Mouse (Mus musculus) MEL (cell line): ENCODE results near the gene Dstyk. TPM values are rescaled to one million over a fixed set of nuclear protein-coding genes. Genes with fewer than 3 reads are reported as not detected.

Source experiments
- DNase-seq: peaks from one replicate; pipeline ENCODE4 v3.0.0; 2011; ENCODE audit warnings: low read depth, low spot score
- H3K27ac ChIP-seq: 2 replicates; pipeline ENCODE4 v1.5.1; 2012; ENCODE audit warnings: low read depth, mild to moderate bottlenecking, control low read depth, low read length, moderate library complexity; ENCODE audit not compliant: control insufficient read depth
- H3K27me3 ChIP-seq, 2 experiments: fragments of 150-350 bp in 1 of 2; sonication (generic) in 1 of 2; 2 replicates each; pipeline ENCODE4 v1.6.1; 2012; ENCODE audit warnings: low read length in 2 of 2, mild to moderate bottlenecking in 2 of 2, improper control_type of control experiment in 1 of 2, moderate library complexity in 1 of 2; ENCODE audit not compliant: insufficient read depth in 2 of 2, control insufficient read depth in 1 of 2
- H3K36me3 ChIP-seq, 2 experiments: 2 replicates each; pipeline ENCODE4 v1.6.1; 2012 to 2014; ENCODE audit warnings: low read length in 2 of 2, improper control_type of control experiment in 1 of 2, inconsistent platforms in 1 of 2, mild to moderate bottlenecking in 1 of 2; ENCODE audit not compliant: insufficient read depth in 2 of 2, control insufficient read depth in 1 of 2
- H3K4me1 ChIP-seq, 2 experiments: fragments of 150-350 bp in 1 of 2; sonication (generic) in 1 of 2; 2 replicates each; pipeline ENCODE4 v1.6.1; 2012; ENCODE audit warnings: low read length in 2 of 2, improper control_type of control experiment in 1 of 2, mild to moderate bottlenecking in 1 of 2; ENCODE audit not compliant: insufficient read depth in 2 of 2, control insufficient read depth in 1 of 2
- H3K4me3 ChIP-seq, 2 experiments: fragments of 150-350 bp in 1 of 2; sonication (generic) in 1 of 2; 2 replicates each; pipeline ENCODE4 v1.5.1; 2012; ENCODE audit warnings: low read depth in 2 of 2, low read length in 2 of 2, mild to moderate bottlenecking in 2 of 2, moderate library complexity in 2 of 2, control low read depth in 1 of 2, improper control_type of control experiment in 1 of 2; ENCODE audit not compliant: control insufficient read depth in 1 of 2, insufficient read depth in 1 of 2
- H3K79me2 ChIP-seq: 2 replicates; pipeline ENCODE4 v1.6.1; 2012; ENCODE audit warnings: mild to moderate bottlenecking, low read length, moderate library complexity; ENCODE audit not compliant: control insufficient read depth, poor library complexity, insufficient read depth
- H3K9ac ChIP-seq: 2 replicates; pipeline ENCODE4 v1.6.1; 2012; ENCODE audit warnings: low read depth, mild to moderate bottlenecking, control low read depth, low read length, moderate library complexity; ENCODE audit not compliant: control insufficient read depth, poor library complexity, severe bottlenecking
- H3K9me3 ChIP-seq: fragments of 150-350 bp; sonication (generic); replicated peaks from 2 replicates; pipeline ENCODE4 v1.6.1; 2012; ENCODE audit warnings: mild to moderate bottlenecking, low read length, improper control_type of control experiment, moderate library complexity; ENCODE audit not compliant: insufficient read depth
- CHD1 ChIP-seq: IDR thresholded peaks from 2 replicates; pipeline ENCODE4 v1.6.1; 2012; ENCODE audit warnings: low read depth, mild to moderate bottlenecking, inconsistent platforms, low read length, improper control_type of control experiment
- CHD2 ChIP-seq: IDR thresholded peaks from 2 replicates; pipeline ENCODE4 v1.6.1; 2011; ENCODE audit warnings: low read length, improper control_type of control experiment
- ELF1 ChIP-seq: IDR thresholded peaks from 2 replicates; pipeline ENCODE4 v1.6.1; 2014; ENCODE audit warnings: low read depth, mild to moderate bottlenecking, inconsistent platforms, low read length, improper control_type of control experiment, moderate library complexity
- GATA1 ChIP-seq: IDR thresholded peaks from 2 replicates; pipeline ENCODE4 v1.6.1; 2011; ENCODE audit warnings: low read depth, low read length, improper control_type of control experiment
- HCFC1 ChIP-seq: IDR thresholded peaks from 2 replicates; pipeline ENCODE4 v1.6.1; 2012; ENCODE audit warnings: low read depth, mild to moderate bottlenecking, inconsistent platforms, low read length, improper control_type of control experiment, moderate library complexity
- JUND ChIP-seq: IDR thresholded peaks from 2 replicates; pipeline ENCODE4 v1.6.1; 2011; ENCODE audit warnings: low read depth, mild to moderate bottlenecking, improper control_type of control experiment, low read length
- MAFK ChIP-seq: IDR thresholded peaks from 2 replicates; pipeline ENCODE4 v1.6.1; 2011; ENCODE audit warnings: low read depth, mild to moderate bottlenecking, low read length, improper control_type of control experiment, borderline replicate concordance
- MYC ChIP-seq: IDR thresholded peaks from 2 replicates; pipeline ENCODE4 v1.6.1; 2011; ENCODE audit warnings: low read depth, mild to moderate bottlenecking, low read length, improper control_type of control experiment, moderate library complexity
- NRF1 ChIP-seq: IDR thresholded peaks from 2 replicates; pipeline ENCODE4 v1.6.1; 2014; ENCODE audit warnings: low read depth, mild to moderate bottlenecking, inconsistent platforms, low read length, improper control_type of control experiment, moderate library complexity; ENCODE audit not compliant: poor library complexity, insufficient read depth, severe bottlenecking
- POLR2A ChIP-seq, 2 experiments: IDR thresholded peaks; 2 replicates each; pipeline ENCODE4 v1.6.1; 2011 to 2012; ENCODE audit warnings: low read length in 2 of 2, mild to moderate bottlenecking in 2 of 2, control low read depth in 1 of 2, improper control_type of control experiment in 1 of 2, low read depth in 1 of 2, moderate library complexity in 1 of 2; ENCODE audit not compliant: control insufficient read depth in 1 of 2, insufficient read depth in 1 of 2, poor library complexity in 1 of 2
- POLR2AphosphoS5 ChIP-seq: IDR thresholded peaks from 2 replicates; pipeline ENCODE4 v1.6.1; 2012; ENCODE audit warnings: low read depth, borderline replicate concordance, mild to moderate bottlenecking, inconsistent platforms, low read length, moderate library complexity, mixed read lengths
- RAD21 ChIP-seq: IDR thresholded peaks from 2 replicates; pipeline ENCODE4 v1.6.1; 2011; ENCODE audit warnings: mild to moderate bottlenecking, low read depth, low read length, improper control_type of control experiment
- TAL1 ChIP-seq: IDR thresholded peaks from 2 replicates; pipeline ENCODE4 v1.6.1; 2012; ENCODE audit warnings: mild to moderate bottlenecking, inconsistent platforms, low read length, moderate library complexity, mixed read lengths
- TBP ChIP-seq: IDR thresholded peaks from 2 replicates; pipeline ENCODE4 v1.8.0; 2011; ENCODE audit warnings: low read depth, low read length, improper control_type of control experiment
- USF1 ChIP-seq: IDR thresholded peaks from 2 replicates; pipeline ENCODE4 v1.6.1; 2014; ENCODE audit warnings: low read depth, mild to moderate bottlenecking, inconsistent platforms, low read length, improper control_type of control experiment, moderate library complexity
- USF2 ChIP-seq, 2 experiments: IDR thresholded peaks; 2 replicates each; pipeline ENCODE4 v1.6.1; 2011 to 2012; ENCODE audit warnings: improper control_type of control experiment in 2 of 2, low read length in 2 of 2, borderline replicate concordance in 1 of 2, inconsistent platforms in 1 of 2, low read depth in 1 of 2, mild to moderate bottlenecking in 1 of 2; ENCODE audit not compliant: insufficient read depth in 1 of 2
- ZC3H11A ChIP-seq: IDR thresholded peaks from 2 replicates; pipeline ENCODE4 v1.6.1; 2012; ENCODE audit warnings: low read depth, mild to moderate bottlenecking, inconsistent platforms, low read length, improper control_type of control experiment
- ZKSCAN1 ChIP-seq: IDR thresholded peaks from 2 replicates; pipeline ENCODE4 v1.6.1; 2012; ENCODE audit warnings: low read depth, mild to moderate bottlenecking, inconsistent platforms, low read length, improper control_type of control experiment, moderate library complexity
- ZMIZ1 ChIP-seq: IDR thresholded peaks from 2 replicates; pipeline ENCODE4 v1.6.1; 2012; ENCODE audit warnings: low read depth, mild to moderate bottlenecking, inconsistent platforms, low read length, improper control_type of control experiment, moderate library complexity
- ZNF384 ChIP-seq: IDR thresholded peaks from 2 replicates; pipeline ENCODE4 v1.6.1; 2012; ENCODE audit warnings: low read depth, mild to moderate bottlenecking, inconsistent platforms, low read length, improper control_type of control experiment
- polyA plus RNA-seq, 2 experiments: library from polyadenylated mRNA; stranded (reverse) in 1 of 2; unstranded in 1 of 2; fragments of >175 nt in 1 of 2; fragments of >200 nt in 1 of 2; gene quantifications; 2 replicates each; pipeline versions ENCODE4 v1.2.1 to v1.2.4; 2012; ENCODE audit warnings: low replicate concordance in 2 of 2, low read depth in 1 of 2; ENCODE audit not compliant: insufficient read length in 2 of 2, insufficient read depth in 1 of 2, missing spikeins in 1 of 2
- total RNA-seq: library from RNA; depleted of rRNA; stranded (reverse); fragments of 300-350 nt; gene quantifications from 2 replicates; pipeline ENCODE4 v1.2.3, GENCODE M21; 2012

Gene Dstyk
- total and polyA plus RNA-seq, 3 experiments, result 2.4 to 4.5 TPM; not detected in 1

DNA sequence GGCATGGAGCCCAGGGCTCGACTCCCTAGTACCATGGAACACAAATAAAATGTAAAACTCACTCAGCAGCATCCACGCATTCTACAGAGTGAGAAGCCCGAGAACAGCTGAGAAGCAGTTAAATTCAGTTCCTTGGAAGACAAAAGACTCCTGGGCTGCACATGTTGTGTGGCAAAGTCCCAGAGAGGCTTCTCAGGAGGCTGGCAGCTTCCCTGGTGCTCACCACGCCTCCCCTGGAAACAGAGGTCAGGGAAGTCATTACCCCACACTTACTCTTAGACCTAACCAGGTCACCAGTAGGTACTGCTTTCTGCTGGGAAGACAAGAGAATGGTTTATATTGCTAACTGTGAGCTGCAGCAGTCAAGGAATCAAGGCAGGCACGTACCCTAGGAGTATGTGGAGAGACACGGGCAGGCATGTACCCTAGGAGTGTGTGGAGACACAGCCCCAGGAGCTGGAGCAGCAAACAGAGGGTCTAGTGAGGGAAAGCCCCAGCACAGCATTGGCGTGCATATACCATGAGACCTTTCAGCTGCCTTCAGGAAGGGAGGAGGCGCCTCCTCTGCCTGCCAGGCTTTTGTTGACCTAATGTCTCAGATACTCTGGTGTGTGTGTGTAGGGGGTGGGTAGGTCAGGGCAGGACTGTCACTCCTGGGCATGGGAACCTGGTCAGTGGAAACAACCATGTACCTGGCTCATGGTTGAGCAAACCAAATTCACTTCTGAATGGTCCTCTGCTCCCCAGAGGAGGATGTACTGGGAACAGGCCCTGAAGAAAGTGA lies 45.9 kb upstream of the Dstyk start:
- Histone ChIP-seq H3K4me3 (no peak overlapping the region), H3K79me2 (no peaks in the 10 kb centered on the region), H3K9me3 (no peaks in the 10 kb centered on the region), H3K4me1 (peaks cover 16 to 50% of the 10 kb centered on the region in 2 experiments), H3K9ac (no peak overlapping the region)
- no peak for DNase-seq
- TF ChIP-seq CHD1 (no peak), ELF1 (no peak), ZNF384 (no peak), HCFC1 (no peak), MYC (no peak), ZKSCAN1 (no peak), RAD21 (no peak), TBP (no peak), JUND (no peak)
- TF ChIP-seq, all 39 proteins: peak for 0
- peak overlapping the region; percentile 36 for H3K27ac ChIP-seq
- no peaks in the 10 kb centered on the region for H3K27me3 ChIP-seq
- peaks cover 0 to 37% of the 10 kb centered on the region in 2 experiments; a peak in 2 of 4 replicates for H3K36me3 ChIP-seq

DNA sequence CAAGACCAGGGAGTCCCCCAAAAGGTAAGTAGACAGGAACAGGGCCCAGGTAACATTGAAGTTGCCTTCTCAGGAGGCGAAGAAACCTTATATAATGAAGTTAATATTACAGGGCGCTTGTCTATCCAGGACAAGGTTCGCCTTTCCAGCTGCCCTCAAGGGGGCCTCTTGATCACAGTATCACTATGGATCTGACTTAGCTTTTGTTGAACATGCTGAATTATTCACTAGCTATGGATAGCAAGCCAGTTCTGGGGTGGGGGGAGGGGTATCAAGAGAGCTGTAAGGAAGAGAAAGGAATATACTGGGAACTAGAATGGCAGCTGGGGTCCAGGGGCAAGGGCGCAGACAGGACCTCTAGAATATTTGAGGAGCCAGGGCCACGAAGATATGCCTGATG lies 45.0 kb upstream of the Dstyk start:
- Histone ChIP-seq H3K79me2 (no peaks in the 10 kb centered on the region), H3K27ac (no peak overlapping the region), H3K27me3 (no peaks in the 10 kb centered on the region), H3K4me1 (peaks cover 14 to 44% of the 10 kb centered on the region in 2 experiments), H3K36me3 (peaks cover 0 to 34% of the 10 kb centered on the region in 2 experiments; a peak in 2 of 4 replicates), H3K4me3 (no peak overlapping the region), H3K9ac (no peak overlapping the region), H3K9me3 (no peaks in the 10 kb centered on the region)
- TF ChIP-seq GATA1, result no peak
- TF ChIP-seq TBP, result no peak
- no peak for TF ChIP-seq ZNF384
- TF ChIP-seq USF2 (IDR thresholded peaks at IDR 0.05; ENCODE audit: borderline replicate concordance in 1 of 2, insufficient read depth in 1 of 2, low read depth in 1 of 2, low read length in 2 of 2), result no peak
- TF ChIP-seq MYC, result no peak
- DNase-seq, result no peak

DNA sequence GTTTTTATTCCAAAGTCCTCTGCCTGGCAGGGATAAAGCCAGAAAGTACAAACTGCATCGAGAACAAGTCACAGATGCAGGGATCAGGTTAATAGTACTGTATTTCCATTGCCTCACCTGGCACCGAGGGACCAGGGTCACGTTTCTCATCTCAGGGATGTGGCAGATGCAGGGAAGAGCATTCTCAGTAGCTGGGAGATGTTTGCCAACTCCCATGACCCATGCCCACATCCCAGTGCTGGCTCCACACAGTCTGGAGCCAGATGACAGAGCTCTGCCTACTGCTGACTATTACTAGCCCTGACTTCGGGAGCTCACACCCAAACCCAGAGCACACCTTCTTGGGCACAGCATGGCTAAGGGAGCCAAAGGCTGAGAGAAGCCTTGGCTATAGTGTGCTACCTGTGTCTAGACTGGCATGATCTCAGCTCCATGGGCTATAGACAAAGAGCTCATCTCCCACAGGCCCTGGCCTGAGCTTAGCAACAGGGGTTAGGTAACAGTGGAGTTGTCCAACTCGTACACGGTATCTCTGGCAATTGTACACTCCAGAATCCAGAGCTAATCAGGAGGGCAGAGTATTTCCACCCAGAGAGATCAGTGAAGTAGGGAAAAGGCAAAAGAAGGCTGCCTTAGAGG lies 44.3 kb upstream of the Dstyk start:
- DNase-seq, result no peak
- Histone ChIP-seq H3K79me2 (no peaks in the 10 kb centered on the region), H3K36me3 (peaks cover 0 to 33% of the 10 kb centered on the region in 2 experiments; a peak in 2 of 4 replicates), H3K27me3 (no peaks in the 10 kb centered on the region), H3K9me3 (no peaks in the 10 kb centered on the region), H3K4me3 (no peak overlapping the region), H3K27ac (no peak overlapping the region), H3K4me1 (peaks cover 11 to 46% of the 10 kb centered on the region in 2 experiments), H3K9ac (no peak overlapping the region)
- no peak for TF ChIP-seq ZC3H11A
- no peak for TF ChIP-seq CHD2
- TF ChIP-seq ZMIZ1, result no peak
- TF ChIP-seq POLR2A (IDR thresholded peaks at IDR 0.05; ENCODE audit: control insufficient read depth in 1 of 2, insufficient read depth in 1 of 2, low read depth in 1 of 2, low read length in 2 of 2, poor library complexity in 1 of 2), result no peak
- TF ChIP-seq POLR2AphosphoS5, result no peak
- no peak for TF ChIP-seq MAFK
- no peak for TF ChIP-seq HCFC1
- TF ChIP-seq NRF1, result no peak
- TF ChIP-seq TAL1, result no peak
- TF ChIP-seq ZKSCAN1, result no peak
- TF ChIP-seq USF1, result no peak
